Mouse (Mus musculus): ENCODE measurements around the gene Mrln.
"Not testable (repeated sequence)": the region's sequence is repeated elsewhere in the genome, so short reads cannot be mapped to it uniquely, and the experiment has no call there.

Mrln gene

GRCm38 (mm10) chr10:70194283-70194682 is 10.2 kb upstream of the Mrln start:
- intact Hi-C loops (cut with DNase I) = no loop called here

DNA sequence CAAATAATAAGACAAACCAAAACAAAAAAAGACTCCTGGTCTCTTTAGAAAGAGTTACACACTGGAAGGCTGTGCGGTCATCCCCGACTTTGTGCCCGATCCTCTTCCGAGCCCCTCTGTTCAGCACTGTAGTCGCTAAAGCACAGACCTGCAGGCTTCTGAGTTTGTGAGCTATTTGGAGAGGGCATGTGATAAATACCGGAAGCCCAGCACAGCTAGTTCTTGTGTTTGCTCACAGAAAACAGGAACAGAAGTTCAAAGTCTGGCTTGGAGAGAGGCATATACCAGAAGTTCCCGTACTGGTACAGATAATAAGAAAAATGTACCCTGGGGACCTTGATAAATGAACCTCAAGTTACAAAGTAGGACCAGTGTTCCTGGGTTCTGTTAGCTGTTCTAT is 9.2 kb upstream of the Mrln start:
- intact Hi-C loops (cut with DNase I) = loop anchor here (5.0 kb wide), 1 partner anchor 102 kb away; no protein-coding TSS in a partner anchor

- intact Hi-C loops (cut with DNase I) = loop anchor here (5.0 kb wide), 1 partner anchor 102 kb away; no protein-coding TSS in a partner anchor
Measured at GRCm38 (mm10) chr10:70195786-70196185, 8.7 kb upstream of the Mrln start.

- intact Hi-C loops (cut with DNase I) = loop anchor here (5.0 kb wide), 1 partner anchor 101 kb away; no protein-coding TSS in a partner anchor
Measured at GRCm38 (mm10) chr10:70196666-70197065, 7.8 kb upstream of the Mrln start.

DNA sequence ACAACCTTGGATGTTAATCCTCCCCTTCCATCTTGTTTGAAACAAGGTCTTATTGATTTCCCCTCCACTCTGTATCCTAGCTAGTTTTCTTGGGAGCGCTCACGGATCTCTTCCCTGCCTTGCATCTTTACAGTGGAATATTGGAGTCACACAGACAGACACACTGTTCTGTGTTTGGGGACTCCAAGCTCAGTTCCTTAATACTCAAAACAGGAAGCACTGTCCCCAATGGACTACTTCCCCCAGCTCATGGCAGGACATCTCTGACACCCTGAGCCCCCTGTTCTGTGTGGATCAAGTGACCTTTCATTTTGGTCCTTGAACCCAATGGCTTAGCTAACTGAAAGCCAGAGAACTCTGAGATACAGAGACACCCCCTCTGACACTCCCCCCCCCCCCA is 6.9 kb upstream of the Mrln start:
- intact Hi-C loops (cut with DNase I) = loop anchor here (5.0 kb wide), 1 partner anchor 100 kb away; no protein-coding TSS in a partner anchor

DNA sequence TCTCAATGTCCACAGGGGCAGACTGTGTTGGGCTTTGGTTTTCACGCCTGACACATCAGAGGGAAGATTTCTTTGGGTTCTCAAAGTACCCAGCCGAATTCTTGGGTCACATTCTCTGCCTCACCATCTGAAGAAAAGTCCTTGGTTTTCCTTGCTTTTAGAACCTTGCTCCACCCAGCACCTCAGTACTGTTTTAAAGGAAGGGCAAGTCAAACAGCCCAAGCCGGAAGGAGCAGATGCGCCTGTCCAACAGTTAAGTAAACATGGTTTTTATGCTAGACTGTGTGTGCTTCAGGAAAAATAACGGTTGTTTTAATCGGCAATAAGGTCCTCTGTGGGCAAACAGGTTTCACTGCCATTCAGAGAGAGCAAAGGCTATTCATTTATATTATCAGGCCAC is 6.5 kb upstream of the Mrln start:
- intact Hi-C loops (cut with DNase I) = loop anchor here (5.0 kb wide), 1 partner anchor 99 kb away; no protein-coding TSS in a partner anchor

- intact Hi-C loops (cut with DNase I) = loop anchor here (5.0 kb wide), 1 partner anchor 98 kb away; no protein-coding TSS in a partner anchor
Measured at GRCm38 (mm10) chr10:70198951-70199463, 5.5 kb upstream of the Mrln start.

- intact Hi-C loops (cut with DNase I) = loop anchor here (5.0 kb wide), 1 partner anchor 98 kb away; no protein-coding TSS in a partner anchor
Measured at GRCm38 (mm10) chr10:70199466-70200210, 4.8 kb upstream of the Mrln start.

- intact Hi-C loops (cut with DNase I) = no loop called here
Measured at GRCm38 (mm10) chr10:70200889-70201500, 3.5 kb upstream of the Mrln start.

DNA sequence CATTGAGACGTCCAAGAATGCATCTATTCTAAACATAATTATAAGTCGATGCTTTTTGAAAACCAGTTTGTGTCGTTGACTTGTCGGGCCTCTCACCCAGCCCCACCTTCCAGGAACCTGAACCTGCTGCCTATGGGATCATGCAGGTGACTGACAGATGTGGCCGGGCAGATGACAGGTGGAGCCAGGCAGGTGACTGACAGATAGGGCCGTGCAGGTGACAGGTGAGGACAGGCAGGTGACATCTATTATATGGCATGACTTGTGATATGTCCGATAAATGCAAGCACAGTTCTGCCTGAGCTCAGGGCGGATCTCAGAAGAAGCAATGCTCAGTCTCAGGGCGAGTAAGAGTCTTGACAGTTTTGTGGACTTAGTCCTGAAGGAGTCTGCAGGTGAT is 6.8 kb downstream of the Mrln start:
- intact Hi-C loops (cut with DNase I) = no loop called here

- intact Hi-C loops (cut with DNase I) = no loop called here
Measured at GRCm38 (mm10) chr10:70220971-70221370, 16.5 kb downstream of the Mrln start.

- intact Hi-C loops (cut with DNase I) = not testable (repeated sequence)
Measured at GRCm38 (mm10) chr10:70222231-70222630, 17.8 kb downstream of the Mrln start.

GRCm38 (mm10) chr10:70224571-70224970 is 20.1 kb downstream of the Mrln start:
- intact Hi-C loops (cut with DNase I) = no loop called here

GRCm38 (mm10) chr10:70225760-70226159 is 21.3 kb downstream of the Mrln start:
- intact Hi-C loops (cut with DNase I) = no loop called here

GRCm38 (mm10) chr10:70226608-70227007 is 22.1 kb downstream of the Mrln start:
- intact Hi-C loops (cut with DNase I) = no loop called here

- intact Hi-C loops (cut with DNase I) = no loop called here
Measured at GRCm38 (mm10) chr10:70230352-70230751, 25.9 kb downstream of the Mrln start.

DNA sequence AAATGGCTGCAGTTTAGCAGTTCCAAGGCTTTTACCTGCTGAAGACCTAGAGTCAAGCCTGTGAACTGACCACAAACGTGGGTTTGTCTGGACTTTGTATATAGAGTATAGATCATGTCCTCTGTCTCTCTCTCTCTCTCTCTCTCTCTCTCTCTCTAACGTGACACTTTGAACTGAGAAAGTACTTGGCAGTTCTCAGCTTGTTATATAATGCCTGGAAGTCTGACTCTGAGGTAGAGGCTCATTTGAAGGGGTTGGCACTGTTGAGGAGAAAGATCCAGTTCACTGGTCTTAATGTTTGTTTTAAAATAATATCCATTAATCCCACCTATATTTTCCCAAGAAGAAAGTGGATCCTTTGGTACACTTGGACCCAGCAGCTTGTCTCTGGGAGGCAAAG is 33.5 kb downstream of the Mrln start:
- intact Hi-C loops (cut with DNase I) = no loop called here

DNA sequence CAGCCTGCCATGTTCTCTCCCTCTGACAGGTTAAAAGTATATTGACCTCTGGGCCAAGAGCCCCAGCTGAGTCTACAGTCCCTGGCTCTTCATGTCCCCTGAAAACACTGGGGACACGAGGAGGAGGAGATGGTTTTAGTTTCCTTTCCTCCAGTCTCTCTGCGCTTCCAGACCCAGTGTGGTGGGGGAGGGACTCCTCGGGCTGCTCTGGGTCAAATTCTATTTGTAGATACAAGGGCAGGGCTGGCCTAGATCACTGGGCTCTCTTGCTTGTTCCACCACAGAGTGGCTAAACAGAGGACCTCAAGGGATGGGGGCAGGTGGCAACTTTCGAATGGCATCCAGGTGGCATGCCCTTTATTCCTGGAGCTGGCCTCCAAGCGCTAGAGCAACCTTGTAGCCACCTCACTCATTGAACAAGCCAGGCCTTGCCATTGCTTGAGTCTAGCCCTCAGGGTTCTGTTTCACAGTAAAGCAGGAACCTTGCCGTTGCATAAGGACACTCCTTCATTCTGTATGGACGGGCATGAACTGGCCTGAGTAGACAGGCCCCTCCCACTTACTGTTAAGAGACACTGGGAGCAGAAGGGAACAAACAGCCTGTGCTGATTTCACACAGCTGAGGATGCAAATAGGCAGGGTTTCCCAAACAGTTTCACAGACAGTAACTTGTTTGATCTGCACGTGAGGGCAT is 38.4 kb downstream of the Mrln start:
- intact Hi-C loops (cut with DNase I) = no loop called here

- intact Hi-C loops (cut with DNase I) = loop anchor here (5.0 kb wide), 1 partner anchor 42 kb away; no protein-coding TSS in a partner anchor
Measured at GRCm38 (mm10) chr10:70244921-70245558, 40.6 kb downstream of the Mrln start, which contains the start of gene Slc16a9. TSS of gene Slc16a9 (plus strand) at chr10:70245100.

- intact Hi-C loops (cut with DNase I) = loop anchor here (5.0 kb wide), 1 partner anchor 42 kb away; no protein-coding TSS in a partner anchor
Measured at GRCm38 (mm10) chr10:70245559-70245945, 41.1 kb downstream of the Mrln start.

DNA sequence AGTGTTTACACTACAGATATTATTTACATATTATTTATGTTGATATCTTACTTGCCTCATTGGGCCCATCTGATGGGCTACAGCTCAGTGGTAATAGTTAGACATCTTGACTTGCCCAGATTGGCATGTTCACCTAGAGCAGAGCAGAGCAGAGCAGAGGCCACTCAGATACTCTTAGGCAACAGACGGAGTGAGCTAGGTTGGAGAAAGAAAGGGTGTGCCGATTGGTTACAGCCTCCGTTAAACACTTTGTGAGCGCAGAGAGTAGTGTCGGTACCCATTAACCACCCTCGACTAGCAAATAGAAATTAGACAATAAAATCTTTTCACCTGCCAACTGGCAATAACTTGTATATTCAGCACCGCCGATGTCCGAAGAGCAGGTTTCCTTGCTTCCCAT is 41.6 kb downstream of the Mrln start:
- intact Hi-C loops (cut with DNase I) = loop anchor here (5.0 kb wide), 1 partner anchor 41 kb away; no protein-coding TSS in a partner anchor

Data from adrenal gland (tissue).